Mouse (Mus musculus) brown adipose tissue, adult 24 weeks (tissue): ENCODE measurements around the gene Siah3. TPM values are rescaled to one million over a fixed set of nuclear protein-coding genes. Genes with fewer than 3 reads are reported as not detected.

Experiments
- polyA plus RNA-seq: library from polyadenylated mRNA; stranded (reverse); fragments of >200 nt; gene quantifications from 2 replicates; pipeline ENCODE4 v1.2.4, GENCODE M21; 2012; ENCODE audit not compliant: missing spikeins, insufficient read depth, insufficient read length

Siah3 gene
- polyA plus RNA-seq, 1 experiment: not detected

Other genes with a start within 250 kb of the Siah3 start
- gene Cpb2, start 213.7 kb upstream of the Siah3 start, polyA plus RNA-seq: not detected in 2 replicates
- 10.2 and 13.0 TPM in 2 replicates for gene Zc3h13, start 171.6 kb upstream of the Siah3 start, polyA plus RNA-seq
- gene Spert, start 137.1 kb downstream of the Siah3 start, polyA plus RNA-seq: not detected in 2 replicates
- not detected in 2 replicates for gene Erich6b, start 186.3 kb downstream of the Siah3 start, polyA plus RNA-seq